Mouse (Mus musculus) midbrain, embryonic 16.5 days (tissue): ENCODE data around the gene Cdca7. TPM values are rescaled to one million over a fixed set of nuclear protein-coding genes. Genes with fewer than 3 reads are reported as not detected.

Experiments used
- ATAC-seq: fragments of 200-750 bp; cut with Nextera tagmentation; 2 replicates; pipeline ENCODE4 v1.8.0; 2017; ENCODE audit warnings: moderate TSS enrichment
- H3K27ac ChIP-seq: fragments of 300-500 bp; sonication (generic); 2 replicates; pipeline ENCODE4 v1.5.1; 2014; ENCODE audit warnings: mild to moderate bottlenecking, low read length, mixed read lengths
- H3K27me3 ChIP-seq: fragments of 300-500 bp; sonication (generic); 2 replicates; pipeline ENCODE4 v1.6.1; 2014; ENCODE audit warnings: low read depth, low read length, mixed read lengths; ENCODE audit not compliant: control insufficient read depth, insufficient read depth
- H3K36me3 ChIP-seq: fragments of 300-500 bp; sonication (generic); 2 replicates; pipeline ENCODE4 v1.6.1; 2014; ENCODE audit warnings: mild to moderate bottlenecking, low read length, moderate library complexity, mixed read lengths; ENCODE audit not compliant: control insufficient read depth, insufficient read depth
- H3K4me1 ChIP-seq: fragments of 300-500 bp; sonication (generic); 2 replicates; pipeline ENCODE4 v1.6.1; 2014; ENCODE audit warnings: mild to moderate bottlenecking, low read length, mixed read lengths; ENCODE audit not compliant: control insufficient read depth, insufficient read depth
- H3K4me2 ChIP-seq: fragments of 300-500 bp; sonication (generic); 2 replicates; pipeline ENCODE4 v1.6.1; 2014; ENCODE audit warnings: mild to moderate bottlenecking, low read length, mixed read lengths
- H3K4me3 ChIP-seq: fragments of 300-500 bp; sonication (generic); 2 replicates; pipeline ENCODE4 v1.5.1; 2014; ENCODE audit warnings: low read depth, mild to moderate bottlenecking, low read length, moderate library complexity, mixed read lengths
- H3K9ac ChIP-seq: fragments of 300-500 bp; sonication (generic); 2 replicates; pipeline ENCODE4 v1.6.1; 2014; ENCODE audit warnings: low read depth, low read length, mixed read lengths
- H3K9me3 ChIP-seq: fragments of 300-500 bp; sonication (generic); replicated peaks from 2 replicates; pipeline ENCODE4 v1.6.1; 2014; ENCODE audit warnings: mild to moderate bottlenecking, low read length, mixed read lengths; ENCODE audit not compliant: control insufficient read depth, poor library complexity, severe bottlenecking
- WGBS: fragments of 180-500 bp; shearing (Covaris S2); extraction: QIAGEN DNeasy Blood & Tissue Kit; methylation state at CpG from one replicate; pipeline ENCODE4 v1.1.7; 2014; 5-methylcytosine and 5-hydroxymethylcytosine counted together
- polyA plus RNA-seq: library from polyadenylated mRNA; unstranded; fragments of >200 nt; fragmentation: Nextera tagmentation; extraction: Ambion mirVana; gene quantifications from 2 replicates; pipeline ENCODE4 v1.2.1, GENCODE M21; 2015

Cdca7 gene
- 14.2 and 21.5 TPM in 2 replicates for polyA plus RNA-seq

GRCm38 (mm10) chr2:72475797-72476485 lies at the start of gene Cdca7:
Gene Cdca7, plus strand, starts transcription at chr2:72476159.
- peak; percentile 78 for ATAC-seq
- Histone ChIP-seq H3K27me3 (peaks cover 7% of the 10 kb centered on the region), H3K4me2 (peak within 1 kb of the TSS; percentile 74), H3K9me3 (no peaks in the 10 kb centered on the region), H3K4me3 (peak within 1 kb of the TSS; percentile 68), H3K36me3 (no peaks in the 10 kb centered on the region), H3K9ac (peak within 1 kb of the TSS; percentile 64), H3K27ac (0 out of 2 replicates have a peak within 1 kb of the TSS, but pooled peaks have one; percentile 33), H3K4me1 (peaks cover 7% of the 10 kb centered on the region; the same call in 1 of the 2 replicates)
- WGBS: under 1% methylated on average over 58 of the region's 58 CpGs

- Histone ChIP-seq H3K4me1 (peaks cover 15% of the 10 kb centered on the region), H3K9ac (peak overlapping the region; percentile 15; the same call in 1 of the 2 replicates), H3K4me2 (peak overlapping the region; percentile 49), H3K9me3 (no peaks in the 10 kb centered on the region), H3K36me3 (no peaks in the 10 kb centered on the region), H3K4me3 (peak overlapping the region; percentile 19), H3K27ac (peak overlapping the region; percentile 56), H3K27me3 (no peaks in the 10 kb centered on the region)
- WGBS: 5% methylated on average over 8 of the region's 8 CpGs
- peak; percentile 96 for ATAC-seq
These were observed 49.2 kb upstream of the Cdca7 start for GRCm38 (mm10) chr2:72426776-72427175.

- Histone ChIP-seq H3K4me2 (peak overlapping the region; percentile 49), H3K9me3 (no peaks in the 10 kb centered on the region), H3K27me3 (no peaks in the 10 kb centered on the region), H3K4me3 (peak overlapping the region; percentile 19), H3K27ac (peak overlapping the region; percentile 56), H3K4me1 (peaks cover 15% of the 10 kb centered on the region), H3K36me3 (no peaks in the 10 kb centered on the region), H3K9ac (peak overlapping the region; percentile 15; the same call in 1 of the 2 replicates)
- WGBS: 18% methylated on average over 11 of the region's 11 CpGs
- peak; percentile 78 for ATAC-seq
These were observed 48.7 kb upstream of the Cdca7 start for GRCm38 (mm10) chr2:72427288-72427687.

- 82% methylated on average over 8 of the region's 8 CpGs for WGBS
- no peak for ATAC-seq
These were observed 36.9 kb upstream of the Cdca7 start for GRCm38 (mm10) chr2:72438941-72439533.

GRCm38 (mm10) chr2:72441010-72441409 lies 34.9 kb upstream of the Cdca7 start:
- Histone ChIP-seq H3K27ac (no peak overlapping the region), H3K27me3 (no peaks in the 10 kb centered on the region), H3K9me3 (no peaks in the 10 kb centered on the region), H3K9ac (no peak overlapping the region), H3K4me1 (no peaks in the 10 kb centered on the region), H3K4me2 (no peak overlapping the region), H3K4me3 (no peak overlapping the region), H3K36me3 (no peaks in the 10 kb centered on the region)
- 0 out of 2 replicates have a peak, but pooled peaks have one; percentile 51 for ATAC-seq
- 61% methylated on average over 9 of the region's 9 CpGs for WGBS

More at GRCm38 (mm10) chr2:72438941-72439533, 36.9 kb upstream of the Cdca7 start:
- Histone ChIP-seq H3K4me3 (no peak overlapping the region), H3K36me3 (no peaks in the 10 kb centered on the region), H3K9ac (no peak overlapping the region), H3K4me2 (no peak overlapping the region), H3K4me1 (no peaks in the 10 kb centered on the region), H3K27ac (no peak overlapping the region), H3K27me3 (no peaks in the 10 kb centered on the region), H3K9me3 (no peaks in the 10 kb centered on the region)

GRCm38 (mm10) chr2:72442825-72443224 lies 33.1 kb upstream of the Cdca7 start:
- WGBS: 91% methylated on average over 6 of the region's 6 CpGs
- Histone ChIP-seq H3K9me3 (no peaks in the 10 kb centered on the region), H3K4me2 (no peak overlapping the region), H3K27me3 (no peaks in the 10 kb centered on the region), H3K4me3 (no peak overlapping the region), H3K9ac (no peak overlapping the region), H3K27ac (no peak overlapping the region), H3K36me3 (no peaks in the 10 kb centered on the region), H3K4me1 (no peaks in the 10 kb centered on the region)
- no peak for ATAC-seq

GRCm38 (mm10) chr2:72443960-72444359 lies 32.0 kb upstream of the Cdca7 start:
- no peak overlapping the region for H3K4me3 ChIP-seq
- ATAC-seq: no peak
- H3K9ac ChIP-seq: no peak overlapping the region
- H3K4me1 ChIP-seq: no peaks in the 10 kb centered on the region
- WGBS: 91% methylated on average over 3 of the region's 3 CpGs
- H3K27me3 ChIP-seq: no peaks in the 10 kb centered on the region
- H3K4me2 ChIP-seq: no peak overlapping the region
- H3K9me3 ChIP-seq: no peaks in the 10 kb centered on the region
- no peaks in the 10 kb centered on the region for H3K36me3 ChIP-seq
- H3K27ac ChIP-seq: no peak overlapping the region

- WGBS: 95% methylated on average over 3 of the region's 3 CpGs
- no peak for ATAC-seq
- Histone ChIP-seq H3K9ac (no peak overlapping the region), H3K9me3 (no peaks in the 10 kb centered on the region), H3K27ac (no peak overlapping the region), H3K27me3 (no peaks in the 10 kb centered on the region), H3K36me3 (no peaks in the 10 kb centered on the region), H3K4me2 (no peak overlapping the region), H3K4me1 (no peaks in the 10 kb centered on the region), H3K4me3 (no peak overlapping the region)
These were observed 29.9 kb upstream of the Cdca7 start for GRCm38 (mm10) chr2:72446106-72446505.

- no peak overlapping the region for H3K27ac ChIP-seq
- no peaks in the 10 kb centered on the region for H3K36me3 ChIP-seq
- ATAC-seq: no peak
- H3K4me3 ChIP-seq: no peak overlapping the region
- no peak overlapping the region for H3K9ac ChIP-seq
- WGBS: 25% methylated on average over 5 of the region's 5 CpGs
- H3K27me3 ChIP-seq: no peaks in the 10 kb centered on the region
- H3K4me2 ChIP-seq: no peak overlapping the region
- H3K4me1 ChIP-seq: no peaks in the 10 kb centered on the region
- H3K9me3 ChIP-seq: no peaks in the 10 kb centered on the region
These were observed 29.3 kb upstream of the Cdca7 start for GRCm38 (mm10) chr2:72446615-72447014.
